Comparison of ENCODE assay signal across 35 mouse cellular contexts in the genomic region with DNA sequence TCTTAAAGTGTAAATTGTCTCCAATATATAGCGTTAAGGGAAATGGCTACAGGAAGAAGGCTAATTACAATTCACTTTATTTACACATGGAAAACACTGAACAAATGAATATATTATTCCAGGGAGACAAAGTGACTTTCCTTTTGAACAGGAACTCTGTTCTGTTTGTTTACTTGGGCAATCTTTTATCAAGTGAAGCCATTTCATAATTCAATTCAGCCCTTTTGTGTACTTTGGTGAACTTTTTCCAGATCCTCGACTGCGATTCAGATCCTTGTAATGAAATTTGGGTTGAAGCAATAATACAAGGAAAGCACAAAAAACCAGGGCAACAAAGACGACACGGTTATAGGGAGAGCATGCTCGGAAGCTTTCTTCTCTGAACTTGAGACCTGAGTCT.
"Had no signal": no experiment of that assay in that cellular context is flagged by ENCODE, and none has a peak within 500 bp of the region (broad histone marks: within the 10 kb centered on the region; RNA-seq: fewer than 3 reads in every experiment).

No protein-coding gene starts in this region.

- H3K27me3 ChIP-seq: heart, embryonic 12.5 days; heart, embryonic 13.5 days; heart, embryonic 15.5 days; hindbrain, embryonic 12.5 days; hindbrain, embryonic 13.5 days; hindbrain, embryonic 15.5 days; intestine, embryonic 15.5 days; kidney, embryonic 15.5 days had no signal

- H3K4me3 ChIP-seq: heart, embryonic 10.5 days; heart, embryonic 12.5 days; heart, embryonic 13.5 days; heart, embryonic 15.5 days; hindbrain, embryonic 10.5 days; hindbrain, embryonic 12.5 days; hindbrain, embryonic 13.5 days; hindbrain, embryonic 15.5 days; intestine, embryonic 15.5 days; kidney, embryonic 15.5 days; layer of hippocampus, adult 2 months had no signal

- ATAC-seq: hindbrain, embryonic 16.5 days; hindbrain, postnatal 0 days; inflammation-experienced regulatory T-cells, adult 6 months; intestine, embryonic 15.5 days; intestine, embryonic 16.5 days; intestine, postnatal 0 days had no signal

- H3K27ac ChIP-seq: heart, embryonic 10.5 days; heart, embryonic 13.5 days; heart, embryonic 15.5 days; hindbrain, embryonic 10.5 days; hindbrain, embryonic 12.5 days; hindbrain, embryonic 13.5 days; hindbrain, embryonic 14.5 days; hindbrain, embryonic 15.5 days; hindbrain, postnatal 0 days; intestine, embryonic 15.5 days; kidney, embryonic 15.5 days; kidney, postnatal 0 days; layer of hippocampus, adult 2 months had no signal

- H3K4me1 ChIP-seq: heart, embryonic 10.5 days; heart, embryonic 12.5 days; heart, embryonic 13.5 days; heart, embryonic 15.5 days; hindbrain, embryonic 10.5 days; hindbrain, embryonic 12.5 days; hindbrain, embryonic 13.5 days; hindbrain, embryonic 15.5 days; intestine, embryonic 15.5 days; kidney, embryonic 15.5 days had no signal

- H3K9me3 ChIP-seq: heart, embryonic 10.5 days; heart, embryonic 12.5 days; heart, embryonic 13.5 days; heart, embryonic 15.5 days; hindbrain, embryonic 10.5 days; hindbrain, embryonic 12.5 days; hindbrain, embryonic 13.5 days; hindbrain, embryonic 15.5 days; intestine, embryonic 15.5 days; kidney, embryonic 15.5 days had no signal

- DNase-seq: heart, postnatal 10 days; heart, postnatal 14 days; heart, postnatal 36 days; heart, postnatal 4 days; kidney, adult 11 months; kidney, adult 18-20 months; kidney, adult 2 months; kidney, adult 8-10 months; kidney, adult 9 months; kidney, postnatal 10 days; kidney, postnatal 14 days; kidney, postnatal 25 days; kidney, postnatal 36 days; kidney, postnatal 4 days; layer of hippocampus, adult 9-11 months; layer of hippocampus, postnatal 36 days had no signal

- H3K36me3 ChIP-seq: heart, embryonic 10.5 days; heart, embryonic 12.5 days; heart, embryonic 13.5 days; heart, embryonic 15.5 days; hindbrain, embryonic 10.5 days; hindbrain, embryonic 12.5 days; hindbrain, embryonic 13.5 days; hindbrain, embryonic 15.5 days; intestine, embryonic 15.5 days; kidney, embryonic 15.5 days had no signal

- H3K9ac ChIP-seq: heart, embryonic 12.5 days; heart, embryonic 13.5 days; heart, embryonic 15.5 days; hindbrain, embryonic 12.5 days; hindbrain, embryonic 13.5 days; hindbrain, embryonic 14.5 days; hindbrain, embryonic 15.5 days; intestine, embryonic 15.5 days; kidney, embryonic 15.5 days had no signal

- H3K4me2 ChIP-seq: heart, embryonic 11.5 days; heart, embryonic 12.5 days; heart, embryonic 13.5 days; heart, embryonic 15.5 days; hindbrain, embryonic 12.5 days; hindbrain, embryonic 13.5 days; hindbrain, embryonic 14.5 days; hindbrain, embryonic 15.5 days; intestine, embryonic 15.5 days; kidney, embryonic 15.5 days had no signal
